Mouse (Mus musculus): ENCODE measurements around the gene Phyhd1. TPM values are rescaled to one million over a fixed set of nuclear protein-coding genes. Genes with fewer than 3 reads are reported as not detected.
A peak's percentile ranks its signal among the peaks of the same experiment; 100 is the strongest.

Phyhd1 gene
- total RNA-seq, 2 experiments from 2014 or later: 16.8 to 21.9 TPM

GRCm38 (mm10) chr2:30285416-30286181, 19.6 kb downstream of the Phyhd1 start:
- no peak for DNase-seq

- DNase-seq: peak; percentile 94 to 95
These were observed 20.4 kb downstream of the Phyhd1 start, which contains the start of the genes Dolk and Nup188 for GRCm38 (mm10) chr2:30286192-30287026. Dolk (minus strand) TSS chr2:30286334. Nup188 (plus strand) TSS chr2:30286397.

- DNase-seq: no peak
These were observed 21.0 kb downstream of the Phyhd1 start for GRCm38 (mm10) chr2:30287027-30287373.

- DNase-seq: no peak
These were observed 33.5 kb downstream of the Phyhd1 start for GRCm38 (mm10) chr2:30299525-30299924.

GRCm38 (mm10) chr2:30299966-30300365, 34.0 kb downstream of the Phyhd1 start:
- no peak for DNase-seq

- no peak for DNase-seq
These were observed 40.1 kb downstream of the Phyhd1 start for GRCm38 (mm10) chr2:30306087-30306486.

GRCm38 (mm10) chr2:30309351-30309750, 43.3 kb downstream of the Phyhd1 start:
- DNase-seq: no peak

- DNase-seq: no peak
These were observed 45.5 kb downstream of the Phyhd1 start for GRCm38 (mm10) chr2:30311481-30311880.

GRCm38 (mm10) chr2:30316136-30316535, 50.1 kb downstream of the Phyhd1 start:
- no peak for DNase-seq

GRCm38 (mm10) chr2:30316955-30317354, 51.0 kb downstream of the Phyhd1 start:
- no peak for DNase-seq

GRCm38 (mm10) chr2:30319260-30319659, 53.3 kb downstream of the Phyhd1 start:
- DNase-seq: no peak

GRCm38 (mm10) chr2:30323111-30323510, 57.1 kb downstream of the Phyhd1 start:
- DNase-seq: no peak

- DNase-seq: no peak
These were observed 59.3 kb downstream of the Phyhd1 start for GRCm38 (mm10) chr2:30325296-30325695.

- no peak for DNase-seq
These were observed 61.3 kb downstream of the Phyhd1 start for GRCm38 (mm10) chr2:30327276-30327675.

GRCm38 (mm10) chr2:30328791-30329190, 62.8 kb downstream of the Phyhd1 start:
- DNase-seq: no peak

Other genes with a start within 250 kb of the Phyhd1 start
- gene Wdr34, start 217.3 kb upstream of the Phyhd1 start, total RNA-seq (2021): 10 to 100 TPM; 31.8 to 34.0 TPM
- 100 to 1,000 TPM; 189 to 193 TPM for gene Set, start 208.8 kb upstream of the Phyhd1 start, total RNA-seq (2021)
- 1 to 10 TPM; 1.1 to 2.0 TPM for gene Pkn3, start 188.5 kb upstream of the Phyhd1 start, total RNA-seq (2021)
- gene Zdhhc12, start 172.6 kb upstream of the Phyhd1 start, total RNA-seq (2021): 1 to 10 TPM; 9.4 to 9.5 TPM
- 100 to 1,000 TPM; 189 to 198 TPM for gene Zer1, start 141.6 kb upstream of the Phyhd1 start, total RNA-seq (2021)
- gene Tbc1d13, start 132.5 kb upstream of the Phyhd1 start, total RNA-seq (2021): 10 to 100 TPM; 58.5 to 61.7 TPM
- 10 to 100 TPM; 21.3 to 21.9 TPM for gene Endog, start 94.7 kb upstream of the Phyhd1 start, total RNA-seq (2021)
- gene Spout1, start 87.7 kb upstream of the Phyhd1 start, total RNA-seq (2021): 10 to 100 TPM; 34.5 to 37.2 TPM
- gene Kyat1, start 60.4 kb upstream of the Phyhd1 start, total RNA-seq (2021): 10 to 100 TPM; 16.0 to 16.2 TPM
- 10 to 100 TPM; 52.4 to 57.5 TPM for gene Lrrc8a, start 28.5 kb upstream of the Phyhd1 start, total RNA-seq (2021)
- 10 to 100 TPM in 1 of 2 experiments, 1 to 10 TPM in 1; 9.2 to 11.1 TPM for gene Gm28035, start 25.6 kb upstream of the Phyhd1 start, total RNA-seq (2021)
- not detected for gene Gm28038, start 14.8 kb downstream of the Phyhd1 start, total RNA-seq (2021)
- gene Dolk, start 20.1 kb downstream of the Phyhd1 start, total RNA-seq (2021): 10 to 100 TPM; 20.9 to 22.2 TPM
- 10 to 100 TPM; 21.1 to 23.4 TPM for gene Nup188, start 20.2 kb downstream of the Phyhd1 start, total RNA-seq (2021)
- gene Sh3glb2, start 93.1 kb downstream of the Phyhd1 start, total RNA-seq (2021): 100 to 1,000 TPM; 255 to 284 TPM
- gene Miga2, start 98.0 kb downstream of the Phyhd1 start, total RNA-seq (2021): 100 to 1,000 TPM; 108 to 121 TPM
- 10 to 100 TPM; 26.8 to 28.6 TPM for gene Dolpp1, start 126.1 kb downstream of the Phyhd1 start, total RNA-seq (2021)
- 10 to 100 TPM; 42.5 to 46.1 TPM for gene Crat, start 149.6 kb downstream of the Phyhd1 start, total RNA-seq (2021)
- 100 to 1,000 TPM; 166 to 168 TPM for gene Ptpa, start 149.8 kb downstream of the Phyhd1 start, total RNA-seq (2021)
- 10 to 100 TPM; 10.4 to 12.7 TPM for gene Ier5l, start 208.0 kb downstream of the Phyhd1 start, total RNA-seq (2021)